Mouse (Mus musculus): ENCODE measurements around the gene Prkn.

Gene Prkn

GRCm38 (mm10) chr17:11737905-11738304 lies 897.7 kb downstream of the Prkn start:
- DNase-seq (ENCODE audit: low spot score) = no peak

- DNase-seq (ENCODE audit: low spot score) = no peak
These were observed 900.5 kb downstream of the Prkn start for GRCm38 (mm10) chr17:11740716-11741115.

GRCm38 (mm10) chr17:11741161-11741560 lies 901.0 kb downstream of the Prkn start:
- DNase-seq (ENCODE audit: low spot score) = no peak

- no peak for DNase-seq (ENCODE audit: low spot score)
These were observed 911.1 kb downstream of the Prkn start for GRCm38 (mm10) chr17:11751251-11751650.

- no peak for DNase-seq (ENCODE audit: low spot score)
These were observed 912.5 kb downstream of the Prkn start for GRCm38 (mm10) chr17:11752686-11753085.

- no peak for DNase-seq (ENCODE audit: low spot score)
These were observed 924.9 kb downstream of the Prkn start for GRCm38 (mm10) chr17:11765117-11765516.

GRCm38 (mm10) chr17:11765581-11765980 lies 925.4 kb downstream of the Prkn start:
- DNase-seq (ENCODE audit: low spot score) = no peak

- DNase-seq (ENCODE audit: low spot score) = no peak
These were observed 927.1 kb downstream of the Prkn start for GRCm38 (mm10) chr17:11767301-11767700.

GRCm38 (mm10) chr17:11768345-11768744 lies 928.2 kb downstream of the Prkn start:
- no peak for DNase-seq (ENCODE audit: low spot score)

- DNase-seq (ENCODE audit: low spot score) = no peak
These were observed 928.8 kb downstream of the Prkn start for GRCm38 (mm10) chr17:11768971-11769370.

GRCm38 (mm10) chr17:11769513-11769912 lies 929.3 kb downstream of the Prkn start:
- DNase-seq (ENCODE audit: low spot score) = no peak

- no peak for DNase-seq (ENCODE audit: low spot score)
These were observed 939.4 kb downstream of the Prkn start for GRCm38 (mm10) chr17:11779547-11779946.

GRCm38 (mm10) chr17:11780005-11780404 lies 939.8 kb downstream of the Prkn start:
- no peak for DNase-seq (ENCODE audit: low spot score)

GRCm38 (mm10) chr17:11780805-11781481 lies 940.8 kb downstream of the Prkn start:
- no peak for DNase-seq (ENCODE audit: low spot score)

GRCm38 (mm10) chr17:11788270-11788936 lies 948.2 kb downstream of the Prkn start:
- DNase-seq (ENCODE audit: low spot score) = no peak

- DNase-seq (ENCODE audit: low spot score) = no peak
These were observed 955.8 kb downstream of the Prkn start for GRCm38 (mm10) chr17:11795979-11796378.

- DNase-seq (ENCODE audit: low spot score) = no peak
These were observed 961.0 kb downstream of the Prkn start for GRCm38 (mm10) chr17:11801226-11801625.

- no peak for DNase-seq (ENCODE audit: low spot score)
These were observed 967.1 kb downstream of the Prkn start for GRCm38 (mm10) chr17:11807280-11807679.

- DNase-seq (ENCODE audit: low spot score) = no peak
These were observed 977.7 kb downstream of the Prkn start for GRCm38 (mm10) chr17:11817886-11818285.

GRCm38 (mm10) chr17:11819506-11819905 lies 979.3 kb downstream of the Prkn start:
- no peak for DNase-seq (ENCODE audit: low spot score)

GRCm38 (mm10) chr17:11820757-11821156 lies 980.6 kb downstream of the Prkn start:
- no peak for DNase-seq (ENCODE audit: low spot score)

GRCm38 (mm10) chr17:11829501-11829900 lies 989.3 kb downstream of the Prkn start:
- DNase-seq (ENCODE audit: low spot score) = no peak

GRCm38 (mm10) chr17:11837121-11837520 lies 996.9 kb downstream of the Prkn start:
- DNase-seq (ENCODE audit: low spot score) = no peak

- DNase-seq (ENCODE audit: low spot score) = no peak
These were observed 1004.3 kb downstream of the Prkn start for GRCm38 (mm10) chr17:11844436-11844835.
